Mouse (Mus musculus) erythroblast, embryonic 14.5 days (primary cell): ENCODE data around the gene Amacr. TPM values are rescaled to one million over a fixed set of nuclear protein-coding genes. Genes with fewer than 3 reads are reported as not detected.

Source experiments
- H3K27me3 ChIP-seq: 2 replicates; pipeline ENCODE4 v1.6.1; 2012; ENCODE audit warnings: inconsistent platforms; ENCODE audit not compliant: control insufficient read depth
- H3K36me3 ChIP-seq: 2 replicates; pipeline ENCODE4 v1.6.1; 2012; ENCODE audit warnings: mild to moderate bottlenecking, inconsistent platforms; ENCODE audit not compliant: control insufficient read depth
- H3K4me1 ChIP-seq: 2 replicates; pipeline ENCODE4 v1.6.1; 2012; ENCODE audit warnings: inconsistent platforms; ENCODE audit not compliant: control insufficient read depth
- H3K4me3 ChIP-seq: replicated peaks from 2 replicates; pipeline ENCODE3; 2012; ENCODE audit warnings: moderate library complexity, mild to moderate bottlenecking, inconsistent platforms
- H3K9me3 ChIP-seq: 2 replicates; pipeline ENCODE4 v1.6.1; 2012; ENCODE audit warnings: low read length, inconsistent platforms, mixed read lengths; ENCODE audit not compliant: control insufficient read depth
- GATA1 ChIP-seq: IDR thresholded peaks from 2 replicates; pipeline ENCODE4 v1.6.1; 2012; ENCODE audit warnings: low read length, inconsistent platforms, mixed read lengths
- TAL1 ChIP-seq: IDR thresholded peaks from 3 replicates; pipeline ENCODE4 v1.6.1; 2012; ENCODE audit warnings: low read length, inconsistent platforms, mixed read lengths
- polyA plus RNA-seq: library from polyadenylated mRNA; stranded (reverse); fragments of >175 nt; gene quantifications from 2 replicates; pipeline ENCODE4 v1.2.3, GENCODE M21; 2012

Amacr gene
- polyA plus RNA-seq, 1 experiment = 0.07 TPM

DNA sequence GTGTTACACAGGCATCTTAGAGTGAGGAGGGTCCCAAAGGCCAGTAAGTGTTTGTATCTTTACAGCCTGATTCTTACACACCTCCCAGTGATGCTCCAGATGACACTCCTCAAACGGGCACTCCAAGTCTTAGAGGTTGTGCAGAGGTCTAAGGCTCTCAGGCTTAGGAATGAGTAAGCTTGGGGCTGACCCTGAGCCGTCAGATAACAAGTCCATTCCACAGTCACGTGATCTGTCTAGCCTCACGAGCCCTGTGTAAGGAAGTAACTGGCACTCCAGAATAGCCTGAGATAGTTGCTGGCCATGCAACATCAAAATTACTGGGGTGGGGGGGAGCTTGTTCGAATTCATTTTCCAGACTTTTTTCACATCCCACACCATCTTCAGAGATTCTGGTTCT is 58.5 kb downstream of the Amacr start:
- no peak for TF ChIP-seq GATA1
- no peak for TF ChIP-seq TAL1
- H3K27me3 ChIP-seq = peaks cover 29% of the 10 kb centered on the region
- H3K36me3 ChIP-seq = no peaks in the 10 kb centered on the region
- no peak overlapping the region for H3K4me3 ChIP-seq
- H3K4me1 ChIP-seq = no peaks in the 10 kb centered on the region
- H3K9me3 ChIP-seq = no peaks in the 10 kb centered on the region

DNA sequence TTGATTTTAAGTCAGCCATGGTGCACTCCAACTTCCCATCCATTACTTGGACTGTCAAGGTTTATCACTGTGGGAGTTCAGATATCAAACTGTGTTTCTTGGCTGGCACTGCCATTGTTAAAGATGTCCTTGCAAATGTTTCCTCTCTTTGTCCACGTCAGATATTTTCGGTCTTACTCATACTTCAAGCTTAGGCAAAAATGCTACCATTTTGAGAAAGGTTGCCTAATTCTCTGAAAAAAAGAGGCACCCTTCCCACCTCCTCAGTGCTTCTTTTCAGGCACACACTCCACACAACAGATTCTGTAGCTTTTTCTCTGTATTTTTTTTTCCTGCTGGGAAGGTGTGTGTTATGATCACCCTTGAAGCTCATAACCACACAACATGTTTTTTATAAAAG is 59.7 kb downstream of the Amacr start:
- H3K36me3 ChIP-seq = no peaks in the 10 kb centered on the region
- no peak for TF ChIP-seq TAL1
- TF ChIP-seq GATA1 = no peak
- H3K4me3 ChIP-seq = no peak overlapping the region
- H3K27me3 ChIP-seq = peaks cover 17% of the 10 kb centered on the region
- H3K4me1 ChIP-seq = no peaks in the 10 kb centered on the region
- H3K9me3 ChIP-seq = no peaks in the 10 kb centered on the region

DNA sequence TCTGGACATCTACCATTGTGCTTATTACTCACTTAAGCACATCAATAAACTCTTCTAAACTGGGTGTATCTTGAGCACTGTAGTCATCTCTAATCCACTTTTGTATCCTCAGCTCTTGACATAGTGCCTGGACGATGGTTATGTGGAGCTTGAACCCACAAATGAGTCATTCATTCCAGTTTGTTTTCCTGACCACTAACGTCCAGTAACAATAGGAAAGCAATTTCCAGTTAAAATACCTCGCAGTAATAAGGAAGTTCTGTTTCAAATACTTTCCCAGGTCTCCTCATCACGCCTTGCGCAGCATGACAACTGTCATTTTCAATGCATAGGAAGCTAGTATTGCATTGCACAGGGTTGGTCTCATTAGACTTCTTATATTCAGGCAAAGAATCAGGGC is 61.3 kb downstream of the Amacr start:
- H3K4me1 ChIP-seq = no peaks in the 10 kb centered on the region
- H3K27me3 ChIP-seq = peaks cover 1% of the 10 kb centered on the region
- H3K9me3 ChIP-seq = no peaks in the 10 kb centered on the region
- no peaks in the 10 kb centered on the region for H3K36me3 ChIP-seq
- H3K4me3 ChIP-seq = no peak overlapping the region
- TF ChIP-seq TAL1 = no peak
- no peak for TF ChIP-seq GATA1

Other genes starting within 250 kb of the Amacr start
- not detected in 2 replicates for gene C1qtnf3, start 29.4 kb upstream of the Amacr start, polyA plus RNA-seq
- gene Slc45a2, start 19.0 kb downstream of the Amacr start, polyA plus RNA-seq = not detected in 2 replicates
- not detected in 2 replicates for gene Rxfp3, start 56.2 kb downstream of the Amacr start, polyA plus RNA-seq
- under 0.01 TPM in 1 of 2 replicates, not detected in the other for gene Adamts12, start 83.0 kb downstream of the Amacr start, polyA plus RNA-seq